Mouse (Mus musculus): ENCODE data around the gene Pml.
"Not testable (repeated sequence)": the region's sequence is repeated elsewhere in the genome, so short reads cannot be mapped to it uniquely, and the experiment has no call there.

GRCm38 (mm10) chr9:58253805-58254122 is 4.2 kb upstream of the Pml start:
- not testable (repeated sequence) for TF ChIP-seq EP300, CTCF (IDR thresholded peaks at IDR 0.05)
